Mouse (Mus musculus) liver, embryonic 14.5 days (tissue): ENCODE measurements around the gene Asf1b. TPM values are rescaled to one million over a fixed set of nuclear protein-coding genes. Genes with fewer than 3 reads are reported as not detected.
A peak's percentile ranks its signal among the peaks of the same experiment; 100 is the strongest.

Experiments used
- ATAC-seq: fragments of 200-750 bp; cut with Nextera tagmentation; 2 replicates; pipeline ENCODE4 v1.8.0; 2017; ENCODE audit warnings: moderate number of reproducible peaks, mild to moderate bottlenecking, moderate library complexity; ENCODE audit not compliant: insufficient read depth
- DNase-seq, 3 experiments: peaks; one replicate each; pipeline ENCODE4 v3.0.0-alpha.2; 2012 to 2013; ENCODE audit warnings: low read depth in 3 of 3, low spot score in 3 of 3
- H3K27ac ChIP-seq: fragments of 300-500 bp; sonication (generic); 2 replicates; pipeline ENCODE4 v1.5.1; 2014; ENCODE audit warnings: moderate library complexity, mild to moderate bottlenecking, control low read depth, inconsistent platforms
- H3K27me3 ChIP-seq: fragments of 300-500 bp; sonication (generic); 2 replicates; pipeline ENCODE4 v1.6.1; 2014; ENCODE audit warnings: mild to moderate bottlenecking, low read length, moderate library complexity; ENCODE audit not compliant: control insufficient read depth, insufficient read depth
- H3K36me3 ChIP-seq: fragments of 300-500 bp; sonication (generic); replicated peaks from 2 replicates; pipeline ENCODE4 v1.6.1; 2014; ENCODE audit warnings: low read depth; ENCODE audit not compliant: control insufficient read depth, insufficient read depth
- H3K4me1 ChIP-seq, 2 experiments: fragments of 200-500 bp in 1 of 2; fragments of 300-500 bp in 1 of 2; sonication (generic) in 1 of 2; replicated peaks; 2 replicates each; pipeline ENCODE4 v1.6.1; 2012 to 2014; ENCODE audit warnings: antibody characterized with exemption in 1 of 2, inconsistent platforms in 1 of 2, low read length in 1 of 2; ENCODE audit not compliant: control insufficient read depth in 2 of 2, insufficient read depth in 2 of 2
- H3K4me2 ChIP-seq: fragments of 300-500 bp; sonication (generic); 2 replicates; pipeline ENCODE4 v1.6.1; 2014; ENCODE audit warnings: low read depth, mild to moderate bottlenecking, control low read depth, moderate library complexity
- H3K4me3 ChIP-seq, 2 experiments: fragments of 200-500 bp in 1 of 2; fragments of 300-500 bp in 1 of 2; sonication (generic) in 1 of 2; 2 replicates each; pipeline ENCODE4 v1.5.1; 2012 to 2014; ENCODE audit warnings: low read depth in 2 of 2, low read length in 2 of 2, mild to moderate bottlenecking in 2 of 2, control low read depth in 1 of 2, inconsistent platforms in 1 of 2, moderate library complexity in 1 of 2; ENCODE audit not compliant: insufficient read depth in 1 of 2
- H3K9ac ChIP-seq: fragments of 300-500 bp; sonication (generic); replicated peaks from 2 replicates; pipeline ENCODE4 v1.6.1; 2014; ENCODE audit warnings: mild to moderate bottlenecking, control low read depth, moderate library complexity
- H3K9me3 ChIP-seq: fragments of 300-500 bp; sonication (generic); 2 replicates; pipeline ENCODE4 v1.6.1; 2016; ENCODE audit warnings: low read length, mixed read lengths; ENCODE audit not compliant: control insufficient read depth
- CTCF ChIP-seq: IDR thresholded peaks from 2 replicates; pipeline ENCODE4 v1.5.1; 2016; ENCODE audit warnings: antibody characterized with exemption, low read depth, control low read depth
- EP300 ChIP-seq: IDR thresholded peaks from 2 replicates; pipeline ENCODE4 v1.6.1; 2016; ENCODE audit warnings: antibody characterized with exemption, low read depth
- WGBS: fragments of 180-500 bp; shearing (Covaris S2); extraction: QIAGEN DNeasy Blood & Tissue Kit; methylation state at CpG from one replicate; pipeline ENCODE4 v1.1.7; 2014; ENCODE audit not compliant: insufficient replicate concordance; 5-methylcytosine and 5-hydroxymethylcytosine counted together
- polyA plus RNA-seq, 2 experiments: library from polyadenylated mRNA; depleted of rRNA in 1 of 2; stranded (reverse) in 1 of 2; unstranded in 1 of 2; fragments of >200 nt; fragmentation: Nextera tagmentation in 1 of 2; extraction: Ambion mirVana in 1 of 2; gene quantifications; 2 replicates each; pipeline versions ENCODE4 v1.2.1 to v1.2.3; 2012 to 2014

The Asf1b gene
- 92.7 and 98.5 TPM in 2 replicates for polyA plus RNA-seq (2012; rRNA removed)
- polyA plus RNA-seq (2014; fragmentation: Nextera tagmentation; extraction: Ambion mirVana), result 130 and 138 TPM in 2 replicates

GRCm38 (mm10) chr8:83955106-83955957, at the start of gene Asf1b, which contains the start of gene Gm10644:
Asf1b (plus strand) TSS chr8:83955507.
Gm10644 (minus strand) TSS chr8:83955205.
- TF ChIP-seq CTCF (peak; percentile 97), EP300 (no peak)
- H3K27ac ChIP-seq, result peak within 1 kb of the TSS; percentile 51
- H3K4me3 ChIP-seq, result peak within 1 kb of the TSS; percentile 77 to 79
- peak within 1 kb of the TSS; percentile 83 for H3K9ac ChIP-seq
- no peaks in the 10 kb centered on the region for H3K27me3 ChIP-seq
- H3K9me3 ChIP-seq, result no peaks in the 10 kb centered on the region
- peak; percentile 100 for DNase-seq
- ATAC-seq, result peak; percentile 98
- H3K36me3 ChIP-seq, result peaks cover 5% of the 10 kb centered on the region
- under 1% methylated on average over 75 of the region's 75 CpGs for WGBS
- H3K4me2 ChIP-seq, result peak within 1 kb of the TSS; percentile 98
- H3K4me1 ChIP-seq, result peaks cover 12% of the 10 kb centered on the region in 2 experiments

DNA sequence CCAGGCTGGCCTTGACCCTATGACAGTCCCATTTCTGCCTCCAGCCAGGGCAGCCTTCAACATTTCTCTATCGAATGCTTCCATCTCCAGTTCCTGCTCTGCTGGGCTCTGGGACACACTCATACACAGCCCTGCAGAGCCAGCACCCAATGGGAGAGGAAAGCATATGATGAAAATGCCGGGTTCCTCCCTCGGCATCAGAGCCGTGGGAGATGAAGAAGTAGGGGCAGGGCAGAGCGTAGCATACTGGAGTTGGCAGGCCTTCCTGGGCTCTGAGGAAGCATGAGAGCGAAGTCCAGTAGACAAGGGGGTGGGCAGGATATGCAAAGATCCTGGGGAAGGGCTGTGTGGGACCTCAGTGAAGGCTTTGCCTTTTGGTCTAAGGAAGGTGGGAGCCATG, 46.7 kb upstream of the Asf1b start:
- H3K4me1 ChIP-seq, result peaks cover 0 to 19% of the 10 kb centered on the region in 2 experiments; a peak in 2 of 4 replicates
- TF ChIP-seq CTCF (no peak), EP300 (no peak)

GRCm38 (mm10) chr8:83909311-83909710, 46.0 kb upstream of the Asf1b start:
- no peak for TF ChIP-seq EP300
- no peak for TF ChIP-seq CTCF
- no peak overlapping the region for H3K9ac ChIP-seq
- no peaks in the 10 kb centered on the region for H3K36me3 ChIP-seq
- no peak overlapping the region for H3K4me3 ChIP-seq
- ATAC-seq (no peak), DNase-seq (no peak)
- H3K27me3 ChIP-seq, result no peaks in the 10 kb centered on the region
- no peak overlapping the region for H3K4me2 ChIP-seq
- no peak overlapping the region for H3K27ac ChIP-seq
- 54% methylated on average over 8 of the region's 8 CpGs for WGBS
- H3K4me1 ChIP-seq, result peaks cover under 1 to 20% of the 10 kb centered on the region in 2 experiments; a peak in 3 of 4 replicates
- H3K9me3 ChIP-seq, result no peaks in the 10 kb centered on the region

More for the DNA sequence above, 46.7 kb upstream of the Asf1b start:
- H3K9ac ChIP-seq, result no peak overlapping the region
- no peak overlapping the region for H3K4me2 ChIP-seq
- H3K27me3 ChIP-seq, result no peaks in the 10 kb centered on the region
- H3K9me3 ChIP-seq, result no peaks in the 10 kb centered on the region
- 67% methylated on average over 6 of the region's 6 CpGs for WGBS
- H3K36me3 ChIP-seq, result no peaks in the 10 kb centered on the region
- DNase-seq (no peak), ATAC-seq (no peak)
- H3K4me3 ChIP-seq, result no peak overlapping the region
- H3K27ac ChIP-seq, result no peak overlapping the region

GRCm38 (mm10) chr8:83911809-83912731, 43.2 kb upstream of the Asf1b start:
- TF ChIP-seq EP300 (no peak), CTCF (no peak)
- ATAC-seq (no peak), DNase-seq (no peak)
- Histone ChIP-seq H3K4me1 (peaks cover 3 to 15% of the 10 kb centered on the region in 2 experiments), H3K9me3 (no peaks in the 10 kb centered on the region), H3K4me3 (no peak overlapping the region), H3K4me2 (no peak overlapping the region), H3K36me3 (no peaks in the 10 kb centered on the region), H3K27me3 (no peaks in the 10 kb centered on the region), H3K9ac (no peak overlapping the region), H3K27ac (no peak overlapping the region)
- WGBS, result 46% methylated on average over 5 of the region's 5 CpGs
